Mouse (Mus musculus): ENCODE measurements around the gene Tmco3. TPM values are rescaled to one million over a fixed set of nuclear protein-coding genes. Genes with fewer than 3 reads are reported as not detected.
A peak's percentile ranks its signal among the peaks of the same experiment; 100 is the strongest.

Gene Tmco3
- polyA plus RNA-seq, 1 experiment from 2014 or later, result 17.3 TPM

- WGBS (ENCODE audit: missing documents), result 1% methylated on average over 27 of the region's 72 CpGs
- no peak within 1 kb of the TSS for H3K27ac ChIP-seq
- peaks cover 42% of the 10 kb centered on the region for H3K79me2 ChIP-seq (ENCODE audit: inconsistent target)
- peaks cover 1% of the 10 kb centered on the region; the same call in 1 of the 2 replicates for H3K36me3 ChIP-seq (ENCODE audit: inconsistent target)
- H3K4me3 ChIP-seq (ENCODE audit: inconsistent target), result peak within 1 kb of the TSS; percentile 50
Measured at GRCm38 (mm10) chr8:13338255-13338860, 50.4 kb downstream of the Tmco3 start, which contains the start of gene Tfdp1. Tfdp1 (plus strand) TSS chr8:13338751.

- under 1% methylated on average over 70 of the region's 70 CpGs for WGBS (ENCODE audit: missing documents)
- Histone ChIP-seq H3K27ac (no peak overlapping the region), H3K36me3 (ENCODE audit: inconsistent target) (peaks cover 8% of the 10 kb centered on the region; the same call in 1 of the 2 replicates), H3K4me3 (ENCODE audit: inconsistent target) (peak overlapping the region; percentile 50), H3K79me2 (ENCODE audit: inconsistent target) (peaks cover 49% of the 10 kb centered on the region)
Measured at GRCm38 (mm10) chr8:13338901-13339645, 51.1 kb downstream of the Tmco3 start.

GRCm38 (mm10) chr8:13339646-13339990, 51.6 kb downstream of the Tmco3 start:
- no peak overlapping the region for H3K27ac ChIP-seq
- WGBS (ENCODE audit: missing documents), result 12% methylated on average over 11 of the region's 11 CpGs
- H3K4me3 ChIP-seq (ENCODE audit: inconsistent target), result peak overlapping the region; percentile 50

GRCm38 (mm10) chr8:13340650-13341049, 52.7 kb downstream of the Tmco3 start:
- no peak overlapping the region for H3K4me3 ChIP-seq (ENCODE audit: inconsistent target)
- peaks cover 65% of the 10 kb centered on the region for H3K79me2 ChIP-seq (ENCODE audit: inconsistent target)
- peaks cover 13% of the 10 kb centered on the region; the same call in 1 of the 2 replicates for H3K36me3 ChIP-seq (ENCODE audit: inconsistent target)
- H3K27ac ChIP-seq, result no peak overlapping the region
- 94% methylated on average over 8 of the region's 8 CpGs for WGBS (ENCODE audit: missing documents)

More at GRCm38 (mm10) chr8:13339646-13339990, 51.6 kb downstream of the Tmco3 start:
- H3K79me2 ChIP-seq (ENCODE audit: inconsistent target), result peaks cover 54% of the 10 kb centered on the region
- H3K36me3 ChIP-seq (ENCODE audit: inconsistent target), result peaks cover 13% of the 10 kb centered on the region; the same call in 1 of the 2 replicates

GRCm38 (mm10) chr8:13342340-13342739, 54.4 kb downstream of the Tmco3 start:
- H3K36me3 ChIP-seq (ENCODE audit: inconsistent target), result peaks cover 26% of the 10 kb centered on the region
- no peak overlapping the region for H3K4me3 ChIP-seq (ENCODE audit: inconsistent target)
- WGBS (ENCODE audit: missing documents), result 100% methylated on average over 2 of the region's 2 CpGs
- H3K79me2 ChIP-seq (ENCODE audit: inconsistent target), result peaks cover 82% of the 10 kb centered on the region
- H3K27ac ChIP-seq, result no peak overlapping the region

GRCm38 (mm10) chr8:13343134-13343533, 55.1 kb downstream of the Tmco3 start:
- Histone ChIP-seq H3K36me3 (ENCODE audit: inconsistent target) (peaks cover 33% of the 10 kb centered on the region), H3K4me3 (ENCODE audit: inconsistent target) (no peak overlapping the region)
- 90% methylated on average over 4 of the region's 4 CpGs for WGBS (ENCODE audit: missing documents)

GRCm38 (mm10) chr8:13350052-13350451, 62.1 kb downstream of the Tmco3 start:
- H3K27ac ChIP-seq, result no peak overlapping the region
- peaks cover 37% of the 10 kb centered on the region for H3K36me3 ChIP-seq (ENCODE audit: inconsistent target)
- H3K79me2 ChIP-seq (ENCODE audit: inconsistent target), result peaks cover 100% of the 10 kb centered on the region
- WGBS (ENCODE audit: missing documents), result 95% methylated on average over 7 of the region's 7 CpGs
- H3K4me3 ChIP-seq (ENCODE audit: inconsistent target), result no peak overlapping the region

More at GRCm38 (mm10) chr8:13343134-13343533, 55.1 kb downstream of the Tmco3 start:
- Histone ChIP-seq H3K79me2 (ENCODE audit: inconsistent target) (peaks cover 89% of the 10 kb centered on the region), H3K27ac (no peak overlapping the region)

- no peak overlapping the region for H3K4me3 ChIP-seq (ENCODE audit: inconsistent target)
- no peak overlapping the region for H3K27ac ChIP-seq
- peaks cover 100% of the 10 kb centered on the region for H3K79me2 ChIP-seq (ENCODE audit: inconsistent target)
- WGBS (ENCODE audit: missing documents), result 79% methylated on average over 5 of the region's 5 CpGs
- H3K36me3 ChIP-seq (ENCODE audit: inconsistent target), result peaks cover 42% of the 10 kb centered on the region
Measured at GRCm38 (mm10) chr8:13351593-13351992, 63.6 kb downstream of the Tmco3 start.

- Histone ChIP-seq H3K4me3 (ENCODE audit: inconsistent target) (no peak overlapping the region), H3K36me3 (ENCODE audit: inconsistent target) (peaks cover 42% of the 10 kb centered on the region), H3K79me2 (ENCODE audit: inconsistent target) (peaks cover 99% of the 10 kb centered on the region), H3K27ac (no peak overlapping the region)
- WGBS (ENCODE audit: missing documents), result 79% methylated on average over 8 of the region's 8 CpGs
Measured at GRCm38 (mm10) chr8:13352601-13353000, 64.6 kb downstream of the Tmco3 start.

GRCm38 (mm10) chr8:13353155-13353833, 65.3 kb downstream of the Tmco3 start:
- H3K27ac ChIP-seq, result no peak overlapping the region
- 47% methylated on average over 9 of the region's 9 CpGs for WGBS (ENCODE audit: missing documents)
- peaks cover 99% of the 10 kb centered on the region for H3K79me2 ChIP-seq (ENCODE audit: inconsistent target)
- H3K4me3 ChIP-seq (ENCODE audit: inconsistent target), result no peak overlapping the region
- peaks cover 44% of the 10 kb centered on the region for H3K36me3 ChIP-seq (ENCODE audit: inconsistent target)

- no peak overlapping the region for H3K4me3 ChIP-seq (ENCODE audit: inconsistent target)
- WGBS (ENCODE audit: missing documents), result 72% methylated on average over 4 of the region's 4 CpGs
- H3K36me3 ChIP-seq (ENCODE audit: inconsistent target), result peaks cover 50% of the 10 kb centered on the region
- peaks cover 99% of the 10 kb centered on the region for H3K79me2 ChIP-seq (ENCODE audit: inconsistent target)
- H3K27ac ChIP-seq, result no peak overlapping the region
Measured at GRCm38 (mm10) chr8:13353883-13354282, 65.9 kb downstream of the Tmco3 start.

GRCm38 (mm10) chr8:13356221-13356620, 68.2 kb downstream of the Tmco3 start:
- 88% methylated on average over 6 of the region's 6 CpGs for WGBS (ENCODE audit: missing documents)
- Histone ChIP-seq H3K27ac (no peak overlapping the region), H3K4me3 (ENCODE audit: inconsistent target) (no peak overlapping the region), H3K36me3 (ENCODE audit: inconsistent target) (peaks cover 38% of the 10 kb centered on the region), H3K79me2 (ENCODE audit: inconsistent target) (peaks cover 99% of the 10 kb centered on the region)

GRCm38 (mm10) chr8:13356681-13357080, 68.7 kb downstream of the Tmco3 start:
- H3K4me3 ChIP-seq (ENCODE audit: inconsistent target), result no peak overlapping the region
- peaks cover 42% of the 10 kb centered on the region for H3K36me3 ChIP-seq (ENCODE audit: inconsistent target)
- 59% methylated on average over 10 of the region's 10 CpGs for WGBS (ENCODE audit: missing documents)
- H3K27ac ChIP-seq, result no peak overlapping the region
- H3K79me2 ChIP-seq (ENCODE audit: inconsistent target), result peaks cover 99% of the 10 kb centered on the region

GRCm38 (mm10) chr8:13360213-13360612, 72.2 kb downstream of the Tmco3 start:
- H3K79me2 ChIP-seq (ENCODE audit: inconsistent target), result peaks cover 99% of the 10 kb centered on the region
- H3K27ac ChIP-seq, result no peak overlapping the region
- WGBS (ENCODE audit: missing documents), result 15% methylated on average over 7 of the region's 7 CpGs
- H3K4me3 ChIP-seq (ENCODE audit: inconsistent target), result no peak overlapping the region
- H3K36me3 ChIP-seq (ENCODE audit: inconsistent target), result peaks cover 72% of the 10 kb centered on the region

GRCm38 (mm10) chr8:13361865-13362264, 73.9 kb downstream of the Tmco3 start:
- Histone ChIP-seq H3K27ac (no peak overlapping the region), H3K36me3 (ENCODE audit: inconsistent target) (peaks cover 73% of the 10 kb centered on the region), H3K4me3 (ENCODE audit: inconsistent target) (no peak overlapping the region), H3K79me2 (ENCODE audit: inconsistent target) (peaks cover 98% of the 10 kb centered on the region)
- 89% methylated on average over 6 of the region's 6 CpGs for WGBS (ENCODE audit: missing documents)

Measured in macrophage (primary cell).